Mouse (Mus musculus): ENCODE data around the gene Ufsp1. TPM values are rescaled to one million over a fixed set of nuclear protein-coding genes. Genes with fewer than 3 reads are reported as not detected.

Gene Ufsp1
- polyA plus RNA-seq, 1 experiment = 44.1 TPM

DNA sequence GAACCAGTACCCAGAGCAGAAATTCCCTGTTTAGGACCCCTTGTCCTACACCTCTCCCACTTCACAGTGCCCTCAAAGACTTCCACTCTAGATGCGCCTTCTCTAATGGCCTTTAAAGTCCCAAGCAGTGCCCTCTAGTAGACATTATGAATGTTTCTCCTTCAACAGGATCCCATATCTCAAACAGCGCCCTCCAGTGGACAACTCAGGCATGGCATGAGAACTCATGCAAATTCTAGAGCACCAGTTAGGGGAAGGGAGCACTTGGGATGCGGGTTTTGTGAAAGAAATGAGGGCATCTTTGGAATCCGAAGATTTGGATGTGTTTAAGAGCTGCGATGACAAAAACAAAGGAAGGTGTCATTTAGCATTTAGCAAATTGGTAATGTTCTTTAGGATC, 9.4 kb upstream of the Ufsp1 start:
- Histone ChIP-seq H3K4me3 (ENCODE audit: control insufficient read depth, insufficient read depth, low read length) (no peak overlapping the region), H3K27ac (ENCODE audit: control insufficient read depth, insufficient read depth, low read length) (no peak overlapping the region), H3K4me1 (replicated peaks; ENCODE audit: control insufficient read depth, insufficient read depth, low read length) (peaks cover 21% of the 10 kb centered on the region), H3K27me3 (ENCODE audit: control insufficient read depth, insufficient read depth, low read length) (peaks cover 18% of the 10 kb centered on the region; the same call in 1 of the 2 replicates), H3K36me3 (ENCODE audit: control insufficient read depth, insufficient read depth, low read length) (no peaks in the 10 kb centered on the region)
- TF ChIP-seq POLR2A (IDR thresholded peaks at IDR 0.05; ENCODE audit: control insufficient read depth, extremely low read depth, insufficient read depth, low read length, poor library complexity) (no peak), CTCF (IDR thresholded peaks at IDR 0.05; ENCODE audit: borderline replicate concordance, control insufficient read depth, extremely low read depth, insufficient read depth, low read length, poor library complexity) (no peak)
- 57% methylated on average over 5 of the region's 5 CpGs for WGBS
- peak; percentile 43 for DNase-seq

- Histone ChIP-seq H3K4me3 (ENCODE audit: control insufficient read depth, insufficient read depth, low read length) (no peak overlapping the region), H3K27me3 (ENCODE audit: control insufficient read depth, insufficient read depth, low read length) (peaks cover 18% of the 10 kb centered on the region; the same call in 1 of the 2 replicates), H3K36me3 (ENCODE audit: control insufficient read depth, insufficient read depth, low read length) (no peaks in the 10 kb centered on the region), H3K27ac (ENCODE audit: control insufficient read depth, insufficient read depth, low read length) (no peak overlapping the region), H3K4me1 (replicated peaks; ENCODE audit: control insufficient read depth, insufficient read depth, low read length) (peaks cover 21% of the 10 kb centered on the region)
- TF ChIP-seq POLR2A (IDR thresholded peaks at IDR 0.05; ENCODE audit: control insufficient read depth, extremely low read depth, insufficient read depth, low read length, poor library complexity) (no peak), CTCF (IDR thresholded peaks at IDR 0.05; ENCODE audit: borderline replicate concordance, control insufficient read depth, extremely low read depth, insufficient read depth, low read length, poor library complexity) (no peak)
- no peak for DNase-seq
- WGBS = 47% methylated on average over 7 of the region's 7 CpGs
Measured at GRCm38 (mm10) chr5:137285986-137286385, 8.4 kb upstream of the Ufsp1 start.

GRCm38 (mm10) chr5:137286655-137287031, 7.8 kb upstream of the Ufsp1 start:
- H3K36me3 ChIP-seq (ENCODE audit: control insufficient read depth, insufficient read depth, low read length) = no peaks in the 10 kb centered on the region
- under 1% methylated on average over 16 of the region's 16 CpGs for WGBS
- TF ChIP-seq POLR2A (IDR thresholded peaks at IDR 0.05; ENCODE audit: control insufficient read depth, extremely low read depth, insufficient read depth, low read length, poor library complexity) (no peak), CTCF (IDR thresholded peaks at IDR 0.05; ENCODE audit: borderline replicate concordance, control insufficient read depth, extremely low read depth, insufficient read depth, low read length, poor library complexity) (peak; percentile 73; the same call in 1 of the 2 replicates)
- H3K4me1 ChIP-seq (replicated peaks; ENCODE audit: control insufficient read depth, insufficient read depth, low read length) = peaks cover 21% of the 10 kb centered on the region
- DNase-seq = peak; percentile 88
- peaks cover 18% of the 10 kb centered on the region; the same call in 1 of the 2 replicates for H3K27me3 ChIP-seq (ENCODE audit: control insufficient read depth, insufficient read depth, low read length)
- H3K4me3 ChIP-seq (ENCODE audit: control insufficient read depth, insufficient read depth, low read length) = no peak overlapping the region
- no peak overlapping the region for H3K27ac ChIP-seq (ENCODE audit: control insufficient read depth, insufficient read depth, low read length)

GRCm38 (mm10) chr5:137287032-137287952, 7.1 kb upstream of the Ufsp1 start, which contains the start of gene Ache:
Gene Ache, plus strand, starts transcription at chr5:137287519.
- no peaks in the 10 kb centered on the region for H3K36me3 ChIP-seq (ENCODE audit: control insufficient read depth, insufficient read depth, low read length)
- 7% methylated on average over 40 of the region's 40 CpGs for WGBS
- TF ChIP-seq POLR2A (IDR thresholded peaks at IDR 0.05; ENCODE audit: control insufficient read depth, extremely low read depth, insufficient read depth, low read length, poor library complexity) (no peak), CTCF (IDR thresholded peaks at IDR 0.05; ENCODE audit: borderline replicate concordance, control insufficient read depth, extremely low read depth, insufficient read depth, low read length, poor library complexity) (0 out of 2 replicates have a peak, but pooled peaks have one; percentile 32)
- no peak within 1 kb of the TSS for H3K27ac ChIP-seq (ENCODE audit: control insufficient read depth, insufficient read depth, low read length)
- H3K4me1 ChIP-seq (replicated peaks; ENCODE audit: control insufficient read depth, insufficient read depth, low read length) = peaks cover 21% of the 10 kb centered on the region
- peaks cover 18% of the 10 kb centered on the region; the same call in 1 of the 2 replicates for H3K27me3 ChIP-seq (ENCODE audit: control insufficient read depth, insufficient read depth, low read length)
- peak within 1 kb of the TSS; percentile 19; the same call in 1 of the 2 replicates for H3K4me3 ChIP-seq (ENCODE audit: control insufficient read depth, insufficient read depth, low read length)
- peak; percentile 21 for DNase-seq

DNA sequence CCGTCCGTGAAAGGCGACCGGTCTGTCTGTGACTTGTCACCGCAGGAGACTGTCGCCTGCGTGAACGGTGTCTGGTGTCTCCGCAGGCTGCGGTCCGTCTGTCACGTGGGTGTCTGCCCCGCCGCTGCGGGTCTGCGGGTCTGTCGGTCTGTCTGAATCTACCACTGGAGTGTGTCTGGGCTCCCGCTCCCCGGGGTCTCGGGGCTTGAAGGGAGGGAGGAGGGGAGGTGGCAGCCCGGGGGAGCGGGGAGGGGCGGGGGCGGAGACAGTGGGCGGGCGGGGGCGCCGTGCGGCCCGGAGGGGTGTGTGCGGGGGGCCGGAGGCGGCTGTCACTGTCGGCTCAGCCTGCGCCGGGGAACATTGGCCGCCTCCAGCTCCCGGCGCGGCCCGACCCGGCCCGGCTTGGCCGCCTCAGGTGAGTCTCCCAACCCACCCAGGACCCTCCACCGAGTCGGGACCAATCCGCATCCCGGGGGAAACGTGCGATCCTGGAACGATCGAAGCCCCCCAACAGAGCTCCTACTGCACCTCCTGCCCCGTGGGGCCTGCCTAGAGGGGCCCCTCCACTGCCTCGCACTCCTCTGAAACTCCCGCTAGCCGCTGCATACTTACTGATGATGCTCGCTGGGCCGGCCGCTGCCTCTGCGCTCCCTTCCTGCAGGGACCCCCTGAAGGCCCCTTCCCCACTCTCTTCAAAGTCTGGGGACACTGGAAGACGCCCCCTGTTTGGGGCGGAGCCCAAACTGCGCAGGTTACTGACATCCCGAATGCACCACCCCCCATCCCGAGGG, 6.3 kb upstream of the Ufsp1 start:
- TF ChIP-seq CTCF (IDR thresholded peaks at IDR 0.05; ENCODE audit: borderline replicate concordance, control insufficient read depth, extremely low read depth, insufficient read depth, low read length, poor library complexity) = no peak
- TF ChIP-seq POLR2A (IDR thresholded peaks at IDR 0.05; ENCODE audit: control insufficient read depth, extremely low read depth, insufficient read depth, low read length, poor library complexity) = no peak
- Histone ChIP-seq H3K27me3 (ENCODE audit: control insufficient read depth, insufficient read depth, low read length) (peaks cover 18% of the 10 kb centered on the region; the same call in 1 of the 2 replicates), H3K27ac (ENCODE audit: control insufficient read depth, insufficient read depth, low read length) (no peak overlapping the region), H3K4me1 (replicated peaks; ENCODE audit: control insufficient read depth, insufficient read depth, low read length) (peaks cover 23% of the 10 kb centered on the region), H3K36me3 (ENCODE audit: control insufficient read depth, insufficient read depth, low read length) (no peaks in the 10 kb centered on the region), H3K4me3 (ENCODE audit: control insufficient read depth, insufficient read depth, low read length) (peak overlapping the region; percentile 19; the same call in 1 of the 2 replicates)
- WGBS = 2% methylated on average over 58 of the region's 65 CpGs
- peak; percentile 27 for DNase-seq

- H3K4me1 ChIP-seq (replicated peaks; ENCODE audit: control insufficient read depth, insufficient read depth, low read length) = peaks cover 31% of the 10 kb centered on the region
- no peaks in the 10 kb centered on the region for H3K36me3 ChIP-seq (ENCODE audit: control insufficient read depth, insufficient read depth, low read length)
- peaks cover 18% of the 10 kb centered on the region; the same call in 1 of the 2 replicates for H3K27me3 ChIP-seq (ENCODE audit: control insufficient read depth, insufficient read depth, low read length)
- TF ChIP-seq CTCF (IDR thresholded peaks at IDR 0.05; ENCODE audit: borderline replicate concordance, control insufficient read depth, extremely low read depth, insufficient read depth, low read length, poor library complexity) (0 out of 2 replicates have a peak, but pooled peaks have one; percentile 39), POLR2A (IDR thresholded peaks at IDR 0.05; ENCODE audit: control insufficient read depth, extremely low read depth, insufficient read depth, low read length, poor library complexity) (no peak)
- H3K4me3 ChIP-seq (ENCODE audit: control insufficient read depth, insufficient read depth, low read length) = peak overlapping the region; percentile 12; the same call in 1 of the 2 replicates
- peak; percentile 67 for DNase-seq
- WGBS = 8% methylated on average over 25 of the region's 25 CpGs
- H3K27ac ChIP-seq (ENCODE audit: control insufficient read depth, insufficient read depth, low read length) = no peak overlapping the region
Measured at GRCm38 (mm10) chr5:137288999-137289470, 5.4 kb upstream of the Ufsp1 start.

Data from thymus, adult 2 months (tissue).